Mouse (Mus musculus) CH12.LX (cell line): ENCODE measurements around the gene Adamts18. TPM values are rescaled to one million over a fixed set of nuclear protein-coding genes. Genes with fewer than 3 reads are reported as not detected.

ENCODE experiments used
- DNase-seq: peaks from one replicate; pipeline ENCODE4 v3.0.0-alpha.2; 2013; ENCODE audit errors: extremely low read depth
- H3K27ac ChIP-seq: 2 replicates; pipeline ENCODE4 v1.5.1; 2012; ENCODE audit warnings: low read depth, mild to moderate bottlenecking, control low read depth, moderate library complexity; ENCODE audit not compliant: insufficient read depth
- H3K27me3 ChIP-seq: replicated peaks from 2 replicates; pipeline ENCODE3; 2012; ENCODE audit warnings: inconsistent platforms
- H3K36me3 ChIP-seq, 2 experiments: replicated peaks in 1 of 2; 2 replicates each; pipeline versions ENCODE3 to v1.6.1; 2012; ENCODE audit warnings: inconsistent platforms in 1 of 2, low read length in 1 of 2, mild to moderate bottlenecking in 1 of 2, mixed read lengths in 1 of 2, moderate library complexity in 1 of 2; ENCODE audit not compliant: control insufficient read depth in 1 of 2, insufficient read depth in 1 of 2
- H3K4me1 ChIP-seq, 2 experiments: 2 replicates each; pipeline ENCODE4 v1.6.1; 2012; ENCODE audit warnings: inconsistent platforms in 1 of 2, moderate library complexity in 1 of 2; ENCODE audit not compliant: insufficient read depth in 2 of 2, control insufficient read depth in 1 of 2
- H3K4me2 ChIP-seq: 2 replicates; pipeline ENCODE4 v1.6.1; 2012; ENCODE audit warnings: low read depth, mild to moderate bottlenecking, control low read depth; ENCODE audit not compliant: poor library complexity, insufficient read depth, severe bottlenecking
- H3K4me3 ChIP-seq, 3 experiments: fragments of 150-350 bp in 1 of 3; sonication (generic) in 1 of 3; replicated peaks in 1 of 3; 2 replicates each; pipeline versions ENCODE3 to v1.5.1; 2011 to 2012; ENCODE audit warnings: low read depth in 2 of 3, low read length in 2 of 3, mild to moderate bottlenecking in 2 of 3, moderate library complexity in 2 of 3, control low read depth in 1 of 3, improper control_type of control experiment in 1 of 3, inconsistent platforms in 1 of 3, mixed read lengths in 1 of 3; ENCODE audit not compliant: poor library complexity in 1 of 3
- H3K79me2 ChIP-seq: replicated peaks from 2 replicates; pipeline ENCODE4 v1.6.1; 2012; ENCODE audit warnings: mild to moderate bottlenecking, moderate library complexity; ENCODE audit not compliant: control insufficient read depth, poor library complexity, insufficient read depth, severe bottlenecking; ENCODE audit errors: extremely low read depth
- H3K9ac ChIP-seq: 2 replicates; pipeline ENCODE4 v1.6.1; 2012; ENCODE audit warnings: low read depth, mild to moderate bottlenecking, control low read depth, moderate library complexity; ENCODE audit not compliant: insufficient read depth
- H3K9me3 ChIP-seq: replicated peaks from 2 replicates; pipeline ENCODE3; 2012; ENCODE audit warnings: low read length, inconsistent platforms, mixed read lengths
- BHLHE40 ChIP-seq: IDR thresholded peaks from 2 replicates; pipeline ENCODE4 v1.6.1; 2011; ENCODE audit warnings: mild to moderate bottlenecking, low read depth, low read length, improper control_type of control experiment
- CTCF ChIP-seq, 2 experiments: IDR thresholded peaks in 1 of 2; conservative IDR thresholded peaks in 1 of 2; 2 replicates each; pipeline ENCODE4 v1.5.1; 2011 to 2012; ENCODE audit warnings: low read depth in 2 of 2, low read length in 2 of 2, improper control_type of control experiment in 1 of 2, inconsistent platforms in 1 of 2, mild to moderate bottlenecking in 1 of 2, moderate library complexity in 1 of 2
- EP300 ChIP-seq: IDR thresholded peaks from 2 replicates; pipeline ENCODE4 v1.6.1; 2011; ENCODE audit warnings: low read length, improper control_type of control experiment
- ETS1 ChIP-seq: conservative IDR thresholded peaks from 2 replicates; pipeline ENCODE4 v1.6.1; 2012; ENCODE audit warnings: low read depth, mild to moderate bottlenecking, inconsistent platforms, low read length, improper control_type of control experiment, moderate library complexity
- GABPA ChIP-seq: IDR thresholded peaks from 2 replicates; pipeline ENCODE4 v1.6.1; 2012; ENCODE audit warnings: low read depth, low read length, improper control_type of control experiment, inconsistent platforms; ENCODE audit not compliant: insufficient replicate concordance
- HCFC1 ChIP-seq: IDR thresholded peaks from 2 replicates; pipeline ENCODE4 v1.6.1; 2012; ENCODE audit warnings: low read depth, mild to moderate bottlenecking, inconsistent platforms, low read length, improper control_type of control experiment
- MAFK ChIP-seq: IDR thresholded peaks from 2 replicates; pipeline ENCODE4 v1.6.1; 2011; ENCODE audit warnings: low read length, improper control_type of control experiment; ENCODE audit not compliant: insufficient replicate concordance
- MAZ ChIP-seq: IDR thresholded peaks from 2 replicates; pipeline ENCODE4 v1.6.1; 2012; ENCODE audit warnings: low read depth, mild to moderate bottlenecking, inconsistent platforms, low read length, improper control_type of control experiment, moderate library complexity
- MEF2A ChIP-seq: IDR thresholded peaks from 2 replicates; pipeline ENCODE4 v1.6.1; 2014; ENCODE audit warnings: low read depth, mild to moderate bottlenecking, inconsistent platforms, low read length, improper control_type of control experiment, borderline replicate concordance
- MYC ChIP-seq: IDR thresholded peaks from 2 replicates; pipeline ENCODE4 v1.6.1; 2011; ENCODE audit warnings: low read depth, mild to moderate bottlenecking, improper control_type of control experiment, low read length
- NELFE ChIP-seq: IDR thresholded peaks from 2 replicates; pipeline ENCODE4 v1.6.1; 2011; ENCODE audit warnings: low read depth, low read length, improper control_type of control experiment
- NRF1 ChIP-seq: IDR thresholded peaks from 2 replicates; pipeline ENCODE4 v1.6.1; 2014; ENCODE audit warnings: low read depth, mild to moderate bottlenecking, inconsistent platforms, low read length, improper control_type of control experiment, moderate library complexity
- PAX5 ChIP-seq: IDR thresholded peaks from 2 replicates; pipeline ENCODE4 v1.6.1; 2012; ENCODE audit warnings: low read length, inconsistent platforms, mixed read lengths
- POLR2AphosphoS2 ChIP-seq: IDR thresholded peaks from 2 replicates; pipeline ENCODE4 v1.6.1; 2011; ENCODE audit warnings: low read depth, low read length, improper control_type of control experiment
- RAD21 ChIP-seq: IDR thresholded peaks from 2 replicates; pipeline ENCODE4 v1.6.1; 2011; ENCODE audit warnings: low read depth, mild to moderate bottlenecking, low read length, improper control_type of control experiment, moderate library complexity
- TBP ChIP-seq: conservative IDR thresholded peaks from 2 replicates; pipeline ENCODE4 v1.6.1; 2011; ENCODE audit warnings: low read depth, low read length, improper control_type of control experiment
- ZC3H11A ChIP-seq: IDR thresholded peaks from 2 replicates; pipeline ENCODE4 v1.6.1; 2012; ENCODE audit warnings: low read depth, mild to moderate bottlenecking, inconsistent platforms, low read length, improper control_type of control experiment
- dilution Hi-C: fragments of 300-500 bp; cut with MboI; formaldehyde crosslinking; loops from 2 replicates; pipeline ENCODE4 v1.14.3; 2020; ENCODE audit warnings: low sequenced_read_pairs; ENCODE audit not compliant: extremely low pct_unique_long_range_greater_than_20kb, extremely low pct_ligation_motif_present
- in situ Hi-C: fragments of 300-500 bp; cut with MboI; formaldehyde crosslinking; loops from 3 replicates; pipeline ENCODE4 v1.14.3; 2019; ENCODE audit warnings: low sequenced_read_pairs, low pct_ligation_motif_present, low pct_unique_long_range_greater_than_20kb, mixed read lengths
- polyA plus RNA-seq: library from polyadenylated mRNA; unstranded; fragments of >175 nt; gene quantifications from 2 replicates; pipeline ENCODE4 v1.2.1, GENCODE M21; 2012; ENCODE audit warnings: low read depth; ENCODE audit not compliant: insufficient read length
- total RNA-seq, 2 experiments: library from RNA; depleted of rRNA; stranded (reverse); fragments of 300-350 nt in 1 of 2; fragments of >200 nt in 1 of 2; gene quantifications; 2 replicates each; pipeline ENCODE4 v1.2.3; 2012 to 2014

The Adamts18 gene
- total and polyA plus RNA-seq, 3 experiments = not detected

- in situ Hi-C loops = no loop called here
- Histone ChIP-seq H3K36me3 (no peaks in the 10 kb centered on the region), H3K27ac (no peak overlapping the region), H3K4me1 (no peaks in the 10 kb centered on the region), H3K79me2 (no peaks in the 10 kb centered on the region), H3K9ac (no peak overlapping the region), H3K4me3 (no peak overlapping the region), H3K4me2 (no peak overlapping the region), H3K27me3 (no peaks in the 10 kb centered on the region), H3K9me3 (peaks cover 70% of the 10 kb centered on the region)
- TF ChIP-seq EP300 (no peak), ETS1 (no peak), NRF1 (no peak), HCFC1 (no peak), MYC (no peak)
- DNase-seq = no peak
- dilution Hi-C loops = no loop called here
Observed at GRCm38 (mm10) chr8:113891376-113891775, 42.8 kb upstream of the Adamts18 start.

DNA sequence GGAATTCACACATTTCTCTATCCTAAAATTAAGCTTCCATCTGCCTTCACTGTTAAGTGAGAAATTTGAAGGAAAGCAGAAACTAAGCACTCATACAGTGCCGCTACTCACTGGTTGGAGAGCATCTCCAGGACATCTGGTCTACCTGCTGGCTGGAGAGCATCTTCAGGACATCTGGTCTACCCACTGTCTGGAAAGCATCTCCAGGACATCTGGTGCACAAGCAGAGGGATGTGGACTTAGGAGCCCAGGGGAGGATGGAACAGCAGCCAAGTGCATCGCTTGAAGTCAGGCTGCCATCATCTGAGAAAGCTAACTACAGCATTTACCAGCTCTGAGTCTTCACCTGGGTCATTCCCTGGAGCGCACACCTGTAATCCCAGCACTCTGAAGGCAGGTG, 38.0 kb upstream of the Adamts18 start:
- dilution Hi-C loops = no loop called here
- TF ChIP-seq BHLHE40 (no peak), TBP (no peak), ETS1 (no peak), POLR2AphosphoS2 (no peak), MYC (no peak), ZC3H11A (no peak), MAZ (no peak), HCFC1 (no peak), MAFK (no peak), MEF2A (no peak), PAX5 (no peak), GABPA (no peak), NRF1 (no peak)
- Histone ChIP-seq H3K9ac (no peak overlapping the region), H3K36me3 (no peaks in the 10 kb centered on the region), H3K4me3 (no peak overlapping the region), H3K4me2 (no peak overlapping the region), H3K79me2 (no peaks in the 10 kb centered on the region), H3K9me3 (peaks cover 61% of the 10 kb centered on the region), H3K27me3 (no peaks in the 10 kb centered on the region), H3K4me1 (no peaks in the 10 kb centered on the region), H3K27ac (no peak overlapping the region)
- no peak for DNase-seq
- in situ Hi-C loops = no loop called here

DNA sequence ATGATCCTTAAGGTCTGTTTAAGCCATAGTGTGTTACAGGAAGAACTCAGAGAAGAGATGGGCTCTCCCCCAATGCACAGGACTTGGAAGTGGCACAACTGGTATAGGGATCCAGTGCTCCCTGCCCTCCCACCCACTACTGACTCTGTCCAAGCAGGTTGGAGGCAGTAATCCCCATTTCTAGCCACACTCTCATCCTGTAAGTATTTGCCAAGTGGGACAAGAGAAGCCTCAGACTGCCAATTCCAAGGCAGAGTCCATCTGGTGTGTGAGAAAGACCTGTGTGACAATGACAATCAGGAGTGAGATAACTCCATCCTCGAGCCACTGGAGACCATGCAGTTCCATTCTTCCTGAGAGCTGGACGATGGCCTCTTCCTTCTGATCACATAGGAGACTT, 36.6 kb upstream of the Adamts18 start:
- no peak for DNase-seq
- TF ChIP-seq MEF2A = no peak
- TF ChIP-seq CTCF (conservative IDR thresholded peaks at IDR 0.05 in 1 of 2, IDR thresholded peaks at IDR 0.05 in 1 of 2; ENCODE audit: low read depth in 2 of 2, low read length in 2 of 2) = no peak
- TF ChIP-seq TBP = no peak
- TF ChIP-seq ZC3H11A = no peak
- TF ChIP-seq RAD21 = no peak
- TF ChIP-seq NELFE = no peak
- Histone ChIP-seq H3K4me3 (no peak overlapping the region), H3K4me2 (no peak overlapping the region), H3K4me1 (no peaks in the 10 kb centered on the region), H3K27ac (no peak overlapping the region), H3K27me3 (no peaks in the 10 kb centered on the region), H3K36me3 (no peaks in the 10 kb centered on the region), H3K9me3 (peaks cover 55% of the 10 kb centered on the region), H3K79me2 (no peaks in the 10 kb centered on the region), H3K9ac (no peak overlapping the region)
- dilution Hi-C loops = no loop called here
- in situ Hi-C loops = no loop called here
